Mouse (Mus musculus): ENCODE measurements around the gene Rptor. TPM values are rescaled to one million over a fixed set of nuclear protein-coding genes. Genes with fewer than 3 reads are reported as not detected.

Rptor gene
- polyA plus RNA-seq, 1 experiment from 2014 or later, result 5.2 TPM

GRCm38 (mm10) chr11:119905794-119906193 lies 303.1 kb downstream of the Rptor start:
- Histone ChIP-seq H3K4me3 (ENCODE audit: low read length) (no peak overlapping the region), H3K27me3 (replicated peaks; ENCODE audit: control insufficient read depth, insufficient read depth, low read length) (0 out of 2 replicates have a peak, but pooled peaks cover 5% of the 10 kb centered on the region), H3K9ac (ENCODE audit: low read depth, low read length) (no peak overlapping the region), H3K4me2 (ENCODE audit: low read depth, low read length) (no peak overlapping the region), H3K4me1 (ENCODE audit: control insufficient read depth, insufficient read depth, low read length) (no peaks in the 10 kb centered on the region), H3K27ac (ENCODE audit: low read length) (no peak overlapping the region), H3K36me3 (ENCODE audit: control insufficient read depth, insufficient read depth, low read length) (no peaks in the 10 kb centered on the region), H3K9me3 (ENCODE audit: control insufficient read depth, low read length) (no peaks in the 10 kb centered on the region)
- ATAC-seq, result no peak
- 88% methylated on average over 5 of the region's 5 CpGs for WGBS

GRCm38 (mm10) chr11:119907006-119907650 lies 304.4 kb downstream of the Rptor start:
- Histone ChIP-seq H3K4me1 (ENCODE audit: control insufficient read depth, insufficient read depth, low read length) (no peaks in the 10 kb centered on the region), H3K36me3 (ENCODE audit: control insufficient read depth, insufficient read depth, low read length) (no peaks in the 10 kb centered on the region), H3K27ac (ENCODE audit: low read length) (no peak overlapping the region), H3K4me3 (ENCODE audit: low read length) (no peak overlapping the region), H3K9me3 (ENCODE audit: control insufficient read depth, low read length) (no peaks in the 10 kb centered on the region), H3K4me2 (ENCODE audit: low read depth, low read length) (no peak overlapping the region), H3K27me3 (replicated peaks; ENCODE audit: control insufficient read depth, insufficient read depth, low read length) (0 out of 2 replicates have a peak, but pooled peaks cover 5% of the 10 kb centered on the region), H3K9ac (ENCODE audit: low read depth, low read length) (no peak overlapping the region)
- 49% methylated on average over 7 of the region's 7 CpGs for WGBS
- no peak for ATAC-seq

- Histone ChIP-seq H3K4me2 (ENCODE audit: low read depth, low read length) (no peak overlapping the region), H3K9me3 (ENCODE audit: control insufficient read depth, low read length) (no peaks in the 10 kb centered on the region), H3K4me1 (ENCODE audit: control insufficient read depth, insufficient read depth, low read length) (peaks cover 3% of the 10 kb centered on the region), H3K4me3 (ENCODE audit: low read length) (no peak overlapping the region), H3K27ac (ENCODE audit: low read length) (no peak overlapping the region), H3K9ac (ENCODE audit: low read depth, low read length) (peak overlapping the region; percentile 16; the same call in 1 of the 2 replicates), H3K27me3 (replicated peaks; ENCODE audit: control insufficient read depth, insufficient read depth, low read length) (0 out of 2 replicates have a peak, but pooled peaks cover 5% of the 10 kb centered on the region), H3K36me3 (ENCODE audit: control insufficient read depth, insufficient read depth, low read length) (no peaks in the 10 kb centered on the region)
- WGBS, result 52% methylated on average over 7 of the region's 7 CpGs
- ATAC-seq, result no peak
These were observed 305.0 kb downstream of the Rptor start for GRCm38 (mm10) chr11:119907711-119908110.

GRCm38 (mm10) chr11:119909436-119909835 lies 306.7 kb downstream of the Rptor start:
- ATAC-seq, result no peak
- Histone ChIP-seq H3K4me2 (ENCODE audit: low read depth, low read length) (no peak overlapping the region), H3K27ac (ENCODE audit: low read length) (no peak overlapping the region), H3K9me3 (ENCODE audit: control insufficient read depth, low read length) (no peaks in the 10 kb centered on the region), H3K4me3 (ENCODE audit: low read length) (no peak overlapping the region), H3K9ac (ENCODE audit: low read depth, low read length) (peak overlapping the region; percentile 17; the same call in 1 of the 2 replicates), H3K27me3 (replicated peaks; ENCODE audit: control insufficient read depth, insufficient read depth, low read length) (0 out of 2 replicates have a peak, but pooled peaks cover 5% of the 10 kb centered on the region), H3K4me1 (ENCODE audit: control insufficient read depth, insufficient read depth, low read length) (peaks cover 12% of the 10 kb centered on the region), H3K36me3 (ENCODE audit: control insufficient read depth, insufficient read depth, low read length) (no peaks in the 10 kb centered on the region)
- 1% methylated on average over 5 of the region's 5 CpGs for WGBS

GRCm38 (mm10) chr11:119912845-119913244 lies 310.1 kb downstream of the Rptor start:
- H3K36me3 ChIP-seq (ENCODE audit: control insufficient read depth, insufficient read depth, low read length), result peaks cover 12% of the 10 kb centered on the region

GRCm38 (mm10) chr11:119913291-119913934 lies 310.7 kb downstream of the Rptor start, which contains the start of gene Chmp6:
Chmp6 (plus strand) TSS chr11:119913441.
- under 1% methylated on average over 48 of the region's 48 CpGs for WGBS

More at GRCm38 (mm10) chr11:119912845-119913244, 310.1 kb downstream of the Rptor start:
- no peak for ATAC-seq
- Histone ChIP-seq H3K27ac (ENCODE audit: low read length) (peak overlapping the region; percentile 66), H3K9ac (ENCODE audit: low read depth, low read length) (peak overlapping the region; percentile 97), H3K4me1 (ENCODE audit: control insufficient read depth, insufficient read depth, low read length) (peaks cover 34% of the 10 kb centered on the region), H3K4me2 (ENCODE audit: low read depth, low read length) (peak overlapping the region; percentile 93), H3K4me3 (ENCODE audit: low read length) (peak overlapping the region; percentile 99), H3K9me3 (ENCODE audit: control insufficient read depth, low read length) (no peaks in the 10 kb centered on the region), H3K27me3 (replicated peaks; ENCODE audit: control insufficient read depth, insufficient read depth, low read length) (0 out of 2 replicates have a peak, but pooled peaks cover 5% of the 10 kb centered on the region)
- WGBS, result 5% methylated on average over 7 of the region's 7 CpGs

GRCm38 (mm10) chr11:119913935-119914314 lies 311.2 kb downstream of the Rptor start:
- WGBS, result under 1% methylated on average over 26 of the region's 26 CpGs
- H3K27me3 ChIP-seq (replicated peaks; ENCODE audit: control insufficient read depth, insufficient read depth, low read length), result no peaks in the 10 kb centered on the region
- H3K36me3 ChIP-seq (ENCODE audit: control insufficient read depth, insufficient read depth, low read length), result peaks cover 22% of the 10 kb centered on the region
- peaks cover 34% of the 10 kb centered on the region for H3K4me1 ChIP-seq (ENCODE audit: control insufficient read depth, insufficient read depth, low read length)
- peak overlapping the region; percentile 97 for H3K9ac ChIP-seq (ENCODE audit: low read depth, low read length)
- H3K27ac ChIP-seq (ENCODE audit: low read length), result peak overlapping the region; percentile 78
- H3K9me3 ChIP-seq (ENCODE audit: control insufficient read depth, low read length), result no peaks in the 10 kb centered on the region
- H3K4me3 ChIP-seq (ENCODE audit: low read length), result peak overlapping the region; percentile 99
- peak overlapping the region; percentile 93 for H3K4me2 ChIP-seq (ENCODE audit: low read depth, low read length)
- ATAC-seq, result peak; percentile 17

More at GRCm38 (mm10) chr11:119913291-119913934, 310.7 kb downstream of the Rptor start, which contains the start of gene Chmp6:
- Histone ChIP-seq H3K4me3 (ENCODE audit: low read length) (peak within 1 kb of the TSS; percentile 99), H3K9me3 (ENCODE audit: control insufficient read depth, low read length) (no peaks in the 10 kb centered on the region), H3K36me3 (ENCODE audit: control insufficient read depth, insufficient read depth, low read length) (peaks cover 17% of the 10 kb centered on the region), H3K9ac (ENCODE audit: low read depth, low read length) (peak within 1 kb of the TSS; percentile 97), H3K4me1 (ENCODE audit: control insufficient read depth, insufficient read depth, low read length) (peaks cover 34% of the 10 kb centered on the region), H3K4me2 (ENCODE audit: low read depth, low read length) (peak within 1 kb of the TSS; percentile 93), H3K27ac (ENCODE audit: low read length) (peak within 1 kb of the TSS; percentile 78), H3K27me3 (replicated peaks; ENCODE audit: control insufficient read depth, insufficient read depth, low read length) (0 out of 2 replicates have a peak, but pooled peaks cover 3% of the 10 kb centered on the region)
- ATAC-seq, result peak; percentile 51

GRCm38 (mm10) chr11:119914381-119914780 lies 311.7 kb downstream of the Rptor start:
- peaks cover 25% of the 10 kb centered on the region for H3K36me3 ChIP-seq (ENCODE audit: control insufficient read depth, insufficient read depth, low read length)
- H3K27ac ChIP-seq (ENCODE audit: low read length), result peak overlapping the region; percentile 78
- peaks cover 34% of the 10 kb centered on the region for H3K4me1 ChIP-seq (ENCODE audit: control insufficient read depth, insufficient read depth, low read length)
- no peaks in the 10 kb centered on the region for H3K9me3 ChIP-seq (ENCODE audit: control insufficient read depth, low read length)
- ATAC-seq, result no peak
- 16% methylated on average over 4 of the region's 4 CpGs for WGBS
- H3K4me2 ChIP-seq (ENCODE audit: low read depth, low read length), result peak overlapping the region; percentile 93
- peak overlapping the region; percentile 97 for H3K9ac ChIP-seq (ENCODE audit: low read depth, low read length)
- H3K4me3 ChIP-seq (ENCODE audit: low read length), result peak overlapping the region; percentile 99
- H3K27me3 ChIP-seq (replicated peaks; ENCODE audit: control insufficient read depth, insufficient read depth, low read length), result no peaks in the 10 kb centered on the region

GRCm38 (mm10) chr11:119915666-119916065 lies 313.0 kb downstream of the Rptor start:
- Histone ChIP-seq H3K9ac (ENCODE audit: low read depth, low read length) (peak overlapping the region; percentile 97), H3K27ac (ENCODE audit: low read length) (peak overlapping the region; percentile 90), H3K9me3 (ENCODE audit: control insufficient read depth, low read length) (no peaks in the 10 kb centered on the region), H3K36me3 (ENCODE audit: control insufficient read depth, insufficient read depth, low read length) (peaks cover 25% of the 10 kb centered on the region), H3K27me3 (replicated peaks; ENCODE audit: control insufficient read depth, insufficient read depth, low read length) (no peaks in the 10 kb centered on the region), H3K4me1 (ENCODE audit: control insufficient read depth, insufficient read depth, low read length) (peaks cover 34% of the 10 kb centered on the region), H3K4me3 (ENCODE audit: low read length) (peak overlapping the region; percentile 12; the same call in 1 of the 2 replicates), H3K4me2 (ENCODE audit: low read depth, low read length) (peak overlapping the region; percentile 93)
- ATAC-seq, result peak; percentile 10; the same call in 1 of the 2 replicates
- WGBS, result 76% methylated on average over 9 of the region's 9 CpGs

Measured in intestine, embryonic 16.5 days (tissue).